Mouse (Mus musculus): ENCODE results near the gene Hist2h2ab.

- TF ChIP-seq CTCF (IDR thresholded peaks at IDR 0.05; ENCODE audit: insufficient read depth, low read length) = no peak
- peak; percentile 97 for TF ChIP-seq POLR2A (IDR thresholded peaks at IDR 0.05; ENCODE audit: borderline replicate concordance, extremely low read depth, low read depth, low read length)
Observed at GRCm38 (mm10) chr3:96197129-96197749, 22.4 kb upstream of the Hist2h2ab start.
